Mouse (Mus musculus) gastrocnemius, adult 8-10 months (tissue): ENCODE measurements around the gene Sgsh. TPM values are rescaled to one million over a fixed set of nuclear protein-coding genes. Genes with fewer than 3 reads are reported as not detected.

Source experiments
- DNase-seq, 2 experiments: peaks; one replicate each; pipeline ENCODE4 v3.0.0; 2022; ENCODE audit warnings: low spot score in 2 of 2
- microRNA-seq: library from miRNA; unstranded; fragments of <30 nt; microRNA quantifications from one replicate; pipeline ENCODE4 v1.2.0, GENCODE M21; 2022
- total RNA-seq, 4 experiments: library from RNA; stranded (reverse); gene quantifications; 2 replicates each; pipeline ENCODE4 v1.2.4; 2022

Sgsh gene
- total RNA-seq, 4 experiments from 2014 or later: 2.3 to 3.8 (median 2.7) TPM

- no peak for DNase-seq
Measured at GRCm38 (mm10) chr11:119307916-119308315, 47.4 kb downstream of the Sgsh start.

- DNase-seq: no peak
Measured at GRCm38 (mm10) chr11:119307658-119307867, 47.8 kb downstream of the Sgsh start, which contains the start of gene Card14. Gene Card14 (plus strand): TSS chr11:119307768.

GRCm38 (mm10) chr11:119306762-119307657, 48.3 kb downstream of the Sgsh start:
- DNase-seq: no peak

GRCm38 (mm10) chr11:119304904-119305712, 50.2 kb downstream of the Sgsh start:
- no peak for DNase-seq

GRCm38 (mm10) chr11:119300986-119301385, 54.4 kb downstream of the Sgsh start:
- no peak for DNase-seq

GRCm38 (mm10) chr11:119300246-119300935, 54.9 kb downstream of the Sgsh start:
- no peak for DNase-seq

GRCm38 (mm10) chr11:119299391-119300245, 55.7 kb downstream of the Sgsh start, which contains the start of gene Eif4a3:
Gene Eif4a3 (minus strand): TSS chr11:119300089.
- DNase-seq: peak; percentile 85 to 92

GRCm38 (mm10) chr11:119298917-119299316, 56.4 kb downstream of the Sgsh start:
- no peak for DNase-seq

- no peak for DNase-seq
Measured at GRCm38 (mm10) chr11:119297996-119298395, 57.3 kb downstream of the Sgsh start.

Small RNAs within 50 kb of the gene (microRNA-seq; reads per million reads assigned to microRNA genes)
- gene Mir1932: not detected

Other genes with a start within 250 kb of the Sgsh start
- 10 to 100 TPM; 31.6 to 45.5 (median 40.5) TPM for gene Tbc1d16, start 127.0 kb downstream of the Sgsh start, total RNA-seq
- gene Ccdc40, start 127.0 kb downstream of the Sgsh start, total RNA-seq: 1 to 10 TPM in 1 of 4 experiments, not detected in 3; 1.3 TPM
- 100 to 1,000 TPM; 187 to 198 (median 192) TPM for gene Gaa, start 87.6 kb downstream of the Sgsh start, total RNA-seq
- gene Eif4a3, start 55.4 kb downstream of the Sgsh start, total RNA-seq: 10 to 100 TPM; 30.7 to 53.1 (median 42.8) TPM
- gene Card14, start 47.8 kb downstream of the Sgsh start, total RNA-seq: under 1 TPM; 0.10 to 0.25 (median 0.22) TPM
- gene Slc26a11, start within 50 bp of the Sgsh start, total RNA-seq: 1 to 10 TPM; 2.5 to 4.2 (median 3.0) TPM
- gene Rnf213, start 37.6 kb upstream of the Sgsh start, total RNA-seq: 1 to 10 TPM; 4.5 to 7.0 (median 5.8) TPM
- 1 to 10 TPM; 3.8 to 4.9 (median 4.5) TPM for gene Endov, start 135.8 kb upstream of the Sgsh start, total RNA-seq
- under 1 TPM in 1 of 4 experiments, not detected in 3; 0.07 TPM for gene Nptx1, start 192.2 kb upstream of the Sgsh start, total RNA-seq
- gene Rptor, start 247.4 kb upstream of the Sgsh start, total RNA-seq: 10 to 100 TPM; 25.2 to 28.5 (median 26.6) TPM